Mouse (Mus musculus) urinary bladder, postnatal 36 days (tissue): ENCODE data around the gene Hoxb8.

Source experiments
- DNase-seq, 2 experiments: peaks; one replicate each; pipeline ENCODE4 v3.0.0; 2022; ENCODE audit warnings: low spot score in 2 of 2, mixed read lengths in 1 of 2

The Hoxb8 gene

DNA sequence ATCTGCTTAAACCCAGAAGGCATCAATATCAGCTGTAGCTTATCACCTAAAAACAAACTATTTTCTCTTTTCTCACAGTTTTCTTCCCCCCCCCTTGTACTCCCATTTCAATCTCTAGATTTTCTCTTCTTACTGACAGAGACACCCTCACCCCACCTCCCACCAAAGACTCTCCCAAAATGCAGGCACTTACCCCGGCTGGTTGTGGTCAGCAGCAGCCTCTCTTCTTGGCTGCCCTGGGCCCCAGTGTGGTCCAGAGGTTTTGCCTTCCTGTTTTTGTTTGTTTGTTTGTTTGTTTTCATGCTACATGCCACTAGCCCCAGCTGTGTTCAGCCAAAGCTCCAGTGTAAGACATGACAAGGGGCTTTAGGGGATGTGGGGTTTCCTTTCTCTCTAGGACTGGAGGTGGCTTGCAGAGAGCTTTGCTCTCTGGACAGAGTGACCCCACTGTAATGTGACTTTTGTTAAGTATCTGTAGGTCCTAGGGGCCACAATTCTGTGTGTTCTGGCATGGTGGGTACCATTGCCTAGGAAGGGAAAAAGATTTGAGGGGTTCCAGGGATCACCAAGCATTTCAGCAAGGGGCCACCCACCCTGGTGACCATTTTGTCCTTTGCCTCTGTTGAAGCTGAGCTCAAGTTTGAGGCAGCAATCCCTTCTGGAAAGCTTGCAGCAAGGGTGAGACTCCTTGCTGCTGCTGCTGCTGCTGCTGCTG lies 13.5 kb upstream of the Hoxb8 start:
- no peak for DNase-seq

DNA sequence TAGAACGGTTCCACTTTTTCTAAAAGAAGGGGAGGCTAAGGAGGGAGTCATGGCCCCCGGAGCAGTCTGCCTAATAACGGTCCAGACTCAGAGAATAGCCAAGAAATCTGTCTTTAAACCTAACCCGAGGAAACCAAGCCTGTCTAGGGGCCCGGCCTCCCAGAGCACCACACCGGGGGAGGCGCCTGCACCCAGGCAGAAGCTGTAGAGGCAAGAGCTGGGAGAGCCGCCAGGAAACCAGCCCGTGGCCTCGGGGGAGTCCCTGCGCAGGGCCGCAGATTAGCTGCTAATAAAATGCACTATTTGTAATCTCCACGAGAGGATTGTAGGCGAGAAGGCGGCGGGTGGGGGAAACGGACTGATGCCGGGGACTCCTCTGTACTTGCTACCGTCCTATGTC lies 11.8 kb upstream of the Hoxb8 start:
- DNase-seq, result peak in 1 of 2 experiments; percentile 40

DNA sequence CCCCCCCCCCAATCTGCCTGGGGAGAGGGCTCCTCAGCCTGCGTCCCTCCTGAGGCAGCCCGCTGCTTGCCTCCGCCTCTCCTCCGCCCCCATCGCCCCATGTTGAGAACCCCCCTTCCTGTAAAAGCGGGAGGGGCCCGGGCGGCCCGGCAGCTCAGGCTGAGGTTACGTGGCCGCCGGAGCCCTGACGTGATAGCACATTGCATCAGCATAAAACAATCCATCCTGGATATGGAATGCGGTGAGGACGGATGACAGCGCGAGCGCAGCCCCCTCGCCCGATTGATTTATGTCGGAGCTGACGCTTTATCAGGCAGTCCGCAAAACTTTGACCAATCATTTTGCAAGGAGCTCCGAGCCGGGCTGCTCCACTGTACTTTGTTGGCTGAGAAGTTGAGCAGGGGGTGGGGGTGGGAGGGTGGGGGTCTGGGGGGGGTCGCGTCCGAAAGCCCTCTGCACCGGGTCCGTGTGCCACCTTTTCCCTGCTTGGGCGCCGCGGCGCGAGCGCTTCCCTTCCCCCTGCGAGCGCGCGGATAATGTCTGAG lies 10.6 kb upstream of the Hoxb8 start, which contains the start of gene Hoxb9:
Hoxb9 (plus strand) TSS at position 462 of the 545 bp plus-strand sequence.
- no peak for DNase-seq

DNA sequence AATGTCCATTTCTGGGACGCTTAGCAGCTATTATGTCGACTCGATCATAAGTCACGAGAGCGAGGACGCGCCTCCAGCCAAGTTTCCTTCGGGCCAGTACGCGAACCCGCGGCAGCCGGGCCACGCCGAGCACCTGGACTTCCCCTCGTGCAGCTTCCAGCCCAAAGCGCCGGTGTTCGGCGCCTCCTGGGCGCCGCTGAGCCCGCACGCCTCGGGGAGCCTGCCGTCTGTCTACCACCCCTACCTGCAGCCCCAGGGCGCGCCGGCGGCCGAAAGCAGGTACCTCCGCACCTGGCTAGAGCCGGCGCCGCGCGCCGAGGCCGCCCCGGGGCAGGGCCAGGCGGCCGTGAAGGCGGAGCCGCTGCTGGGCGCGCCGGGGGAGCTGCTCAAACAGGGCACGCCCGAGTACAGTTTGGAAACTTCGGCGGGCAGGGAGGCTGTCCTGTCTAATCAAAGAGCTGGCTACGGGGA lies 10.1 kb upstream of the Hoxb8 start:
- DNase-seq, result peak; percentile 59 to 63

DNA sequence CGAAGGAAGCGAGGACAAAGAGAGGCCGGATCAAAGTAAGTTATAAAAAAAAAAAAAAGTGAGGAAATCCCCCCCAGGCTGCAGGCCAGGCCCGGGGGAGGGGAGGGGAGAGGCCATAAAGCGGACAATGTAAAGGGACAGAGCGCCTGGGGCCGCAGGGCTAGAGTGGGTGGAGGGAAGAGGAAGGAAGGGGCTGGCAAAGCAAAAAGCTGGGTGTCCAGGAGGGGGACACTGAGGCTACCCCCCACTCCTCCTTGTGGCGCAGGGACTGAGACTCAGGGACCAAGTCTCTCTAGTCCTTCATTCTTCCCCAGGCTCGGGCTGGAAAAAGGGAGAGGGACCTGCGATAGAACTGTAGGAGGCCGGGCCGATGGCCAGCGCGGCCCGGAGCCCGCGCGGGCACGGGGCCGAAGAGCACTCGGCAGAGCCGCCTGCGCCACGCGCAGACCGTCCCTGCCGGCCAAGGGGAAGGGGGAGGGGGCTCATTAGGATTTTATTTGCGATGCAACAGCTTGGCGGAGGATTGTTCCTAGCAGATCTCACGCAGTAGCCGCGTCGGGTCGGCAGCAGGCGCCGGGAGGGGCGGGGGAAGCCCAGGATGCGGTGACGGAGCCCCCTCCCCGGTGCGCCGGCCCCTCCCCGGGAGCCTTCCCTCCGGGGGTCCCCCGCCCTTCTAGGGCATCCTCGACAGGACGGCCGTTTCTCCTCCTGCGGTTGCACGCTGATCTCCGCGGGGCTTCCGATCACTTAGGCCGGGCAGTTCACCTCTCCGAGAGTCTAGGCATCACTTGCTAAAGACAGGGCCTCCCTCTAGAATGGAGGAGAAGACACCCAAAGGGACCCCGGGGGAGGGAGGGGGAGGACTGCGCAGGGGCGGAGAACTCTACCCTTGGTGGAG lies 9.4 kb upstream of the Hoxb8 start:
- DNase-seq, result no peak

DNA sequence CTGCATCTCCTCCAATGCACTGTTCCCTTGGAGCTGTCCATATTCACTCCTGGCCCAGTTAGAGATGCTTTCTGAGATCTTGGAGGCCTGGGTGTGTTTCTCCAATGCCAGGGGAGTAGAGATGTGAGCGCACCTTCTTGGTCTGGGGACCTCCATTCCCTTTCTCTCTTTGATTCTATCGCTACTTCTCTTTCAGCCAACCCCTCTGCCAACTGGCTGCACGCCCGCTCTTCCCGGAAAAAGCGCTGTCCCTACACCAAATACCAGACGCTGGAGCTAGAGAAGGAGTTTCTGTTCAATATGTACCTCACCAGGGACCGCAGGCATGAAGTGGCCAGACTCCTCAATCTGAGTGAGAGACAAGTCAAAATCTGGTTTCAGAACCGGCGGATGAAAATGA lies 7.3 kb upstream of the Hoxb8 start:
- no peak for DNase-seq

DNA sequence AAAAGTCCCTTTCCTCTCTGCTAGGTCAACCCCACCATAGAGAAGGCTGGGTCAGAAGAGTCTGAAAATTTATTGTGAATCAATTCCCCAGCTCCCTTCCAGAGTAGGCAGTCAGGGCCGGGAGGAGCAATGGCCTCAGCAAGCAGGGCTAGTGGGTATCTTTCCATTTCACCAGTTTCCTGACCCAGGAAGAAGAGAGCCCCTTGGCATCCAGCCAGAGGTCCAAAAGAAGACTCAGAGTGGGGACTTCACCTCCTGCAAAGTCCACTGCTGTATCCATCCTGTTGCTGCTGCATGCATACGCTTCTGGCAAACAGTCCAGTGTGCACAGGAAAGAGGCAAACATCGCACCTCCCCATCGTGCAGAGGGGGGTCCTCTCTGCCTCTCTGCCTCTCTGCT lies 5.8 kb upstream of the Hoxb8 start:
- DNase-seq, result no peak

DNA sequence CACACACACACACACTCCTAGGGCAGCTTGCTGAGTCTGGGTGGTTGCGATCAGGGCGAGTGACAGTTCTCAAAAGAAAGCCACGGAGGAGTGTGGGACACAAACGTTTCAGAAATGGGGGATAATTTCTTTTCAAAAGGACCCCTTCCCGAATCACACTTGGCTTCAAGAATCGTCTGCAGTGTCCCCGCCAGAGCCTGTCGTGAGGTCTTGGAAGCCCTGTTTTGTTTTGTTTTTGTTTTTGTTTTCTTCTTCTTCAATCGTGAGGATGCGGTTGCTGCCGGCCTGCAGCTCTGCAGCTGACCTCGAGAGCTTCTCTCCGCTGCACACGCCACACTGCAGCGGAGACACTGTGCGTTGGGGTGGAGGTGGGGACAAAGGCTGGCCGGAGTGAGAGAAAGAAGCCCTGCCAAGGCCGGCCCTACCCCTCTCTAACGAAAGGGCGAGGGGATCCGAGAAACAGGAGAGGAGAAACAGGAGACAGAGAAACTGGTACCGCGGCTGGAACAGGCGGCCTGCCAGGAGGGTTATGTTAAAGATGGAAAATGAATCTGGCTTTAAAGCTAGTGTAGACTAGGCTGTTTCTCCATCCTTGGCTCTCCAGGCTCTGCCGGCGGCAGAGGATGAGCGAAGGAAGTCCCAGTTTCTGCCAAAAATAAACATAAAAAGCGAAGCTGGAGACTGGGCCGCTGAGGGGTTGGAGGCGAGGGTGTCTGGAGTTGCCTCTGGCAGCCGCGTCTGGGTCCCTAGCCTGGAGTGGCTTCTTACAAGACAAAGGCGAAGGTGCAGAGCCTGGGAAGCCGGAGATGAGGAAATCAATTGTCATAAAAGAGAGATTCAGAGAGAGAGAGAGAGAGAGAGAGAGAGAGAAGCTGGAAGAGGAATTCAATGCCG lies 4.3 kb upstream of the Hoxb8 start:
- DNase-seq, result no peak

DNA sequence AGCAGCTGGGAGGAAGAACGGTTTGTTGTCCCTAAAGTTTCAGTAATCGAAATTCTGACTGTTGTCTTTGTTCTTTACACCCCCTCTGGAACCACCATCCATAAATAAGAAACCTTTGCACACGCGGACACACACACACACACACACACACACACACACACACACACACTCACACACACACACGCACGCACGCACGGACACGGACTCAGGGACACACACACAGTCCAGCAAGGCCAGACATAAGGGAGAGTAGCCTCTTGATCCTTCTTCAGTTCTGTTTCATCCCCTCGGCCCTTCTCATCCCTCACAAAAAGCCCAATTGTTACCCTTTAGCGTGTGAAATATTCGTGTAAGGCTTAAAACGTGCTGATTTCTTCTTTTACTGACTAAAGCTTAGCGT lies 3.4 kb upstream of the Hoxb8 start:
- no peak for DNase-seq

DNA sequence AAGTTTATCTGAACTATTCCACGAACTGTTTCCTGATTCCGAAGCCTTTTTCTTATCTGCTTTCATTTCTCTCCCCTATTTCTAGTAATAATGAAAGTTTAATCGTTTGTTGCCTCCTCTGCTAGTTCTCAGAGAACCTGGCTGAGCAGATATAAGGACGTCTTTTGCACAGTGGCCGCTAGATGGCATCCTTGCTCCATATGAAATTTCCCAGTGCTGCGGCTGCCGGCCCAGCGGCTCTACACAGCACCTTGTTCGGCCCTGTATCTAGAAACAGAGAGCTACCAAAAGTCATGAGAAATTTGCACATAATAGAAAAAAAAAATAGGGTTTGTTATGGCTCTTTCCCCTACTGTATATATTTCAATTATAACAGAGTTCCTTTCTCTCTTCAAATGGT lies 2.9 kb upstream of the Hoxb8 start:
- DNase-seq, result peak; percentile 80 to 87

DNA sequence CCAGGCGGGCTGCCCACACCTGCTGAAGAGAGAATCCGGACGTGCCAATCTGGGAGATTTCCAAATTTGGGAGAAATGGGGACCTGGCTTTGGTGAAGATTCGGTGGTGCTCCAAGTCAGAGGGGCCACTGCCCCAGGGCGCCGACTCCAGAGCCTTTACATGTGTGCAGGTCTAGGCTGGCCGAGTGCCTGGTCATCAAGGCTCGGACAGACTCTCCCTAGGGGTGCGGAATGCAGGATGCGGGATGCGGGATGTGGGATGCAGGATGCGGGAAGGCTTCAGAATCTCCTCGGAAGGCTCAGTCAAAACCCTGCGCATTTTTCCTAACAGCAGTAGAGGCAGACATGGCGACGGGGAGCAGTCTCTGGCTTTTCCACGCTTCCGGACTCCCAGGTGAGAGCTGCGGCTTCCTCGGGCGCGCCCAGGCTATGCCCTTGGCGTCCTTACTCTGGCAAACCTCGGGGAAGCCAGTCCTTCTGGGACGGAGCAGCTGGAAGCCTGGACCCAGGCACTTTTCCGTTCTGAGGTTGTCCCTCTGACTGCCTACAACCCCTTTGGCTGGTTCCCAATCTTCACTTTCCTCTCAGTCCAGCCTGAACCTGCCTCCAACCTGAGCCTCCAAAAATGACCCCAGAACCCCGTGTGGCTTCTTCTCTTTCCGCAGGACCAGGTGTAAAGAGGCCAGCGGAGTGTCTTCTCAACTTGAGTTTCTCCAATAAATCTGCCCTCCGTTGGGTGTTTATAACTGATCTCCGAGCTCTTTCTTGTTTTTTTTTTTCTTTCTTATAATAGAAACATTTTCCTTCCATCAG lies 2.1 kb upstream of the Hoxb8 start:
- no peak for DNase-seq

DNA sequence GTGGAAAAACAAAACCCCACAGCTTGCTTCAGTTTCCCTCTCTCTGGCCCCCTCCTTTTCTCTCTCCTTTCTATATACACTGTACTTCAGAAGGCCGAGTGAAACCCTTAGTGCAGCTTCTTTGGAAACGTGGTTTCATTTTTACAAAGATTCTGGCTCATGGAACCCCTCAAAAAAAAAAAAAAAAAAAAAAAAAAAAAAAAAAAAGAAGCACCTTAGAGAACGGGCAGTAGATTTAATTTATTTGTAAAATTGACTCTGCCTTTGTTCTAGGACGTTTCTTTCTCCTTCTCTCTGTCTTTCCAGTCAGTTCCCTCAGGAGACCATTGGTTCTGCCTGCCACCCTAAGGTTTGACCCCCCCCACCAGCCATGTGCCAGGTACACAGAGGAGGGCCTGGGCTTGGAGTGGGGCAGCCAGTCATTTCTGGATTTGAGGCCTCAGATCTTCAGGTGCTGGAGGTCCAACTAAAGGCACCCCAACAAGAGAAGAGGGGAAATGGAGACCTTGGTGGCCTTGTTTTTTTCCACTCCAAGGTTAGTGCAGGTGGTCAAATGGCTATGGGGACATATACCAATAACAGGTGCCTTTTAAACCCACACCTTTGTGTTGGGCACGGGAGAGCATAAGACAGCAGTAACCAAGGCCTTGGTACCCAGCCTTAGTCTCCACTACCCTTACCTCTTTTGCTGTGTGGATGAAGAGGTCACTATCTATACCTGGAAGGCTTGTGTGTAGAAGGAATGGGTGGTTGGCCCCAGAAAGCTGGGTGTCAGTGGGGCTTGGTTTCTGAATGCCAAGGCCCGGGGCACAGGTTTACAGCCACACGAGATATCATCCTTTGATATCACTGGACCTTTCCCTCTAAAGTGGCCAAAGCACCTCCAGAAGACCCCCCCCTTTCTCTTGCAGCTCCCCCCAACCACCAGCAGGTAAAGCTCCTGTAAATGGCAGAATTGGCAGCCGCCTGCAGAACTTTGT lies 1.0 kb upstream of the Hoxb8 start:
- no peak for DNase-seq

DNA sequence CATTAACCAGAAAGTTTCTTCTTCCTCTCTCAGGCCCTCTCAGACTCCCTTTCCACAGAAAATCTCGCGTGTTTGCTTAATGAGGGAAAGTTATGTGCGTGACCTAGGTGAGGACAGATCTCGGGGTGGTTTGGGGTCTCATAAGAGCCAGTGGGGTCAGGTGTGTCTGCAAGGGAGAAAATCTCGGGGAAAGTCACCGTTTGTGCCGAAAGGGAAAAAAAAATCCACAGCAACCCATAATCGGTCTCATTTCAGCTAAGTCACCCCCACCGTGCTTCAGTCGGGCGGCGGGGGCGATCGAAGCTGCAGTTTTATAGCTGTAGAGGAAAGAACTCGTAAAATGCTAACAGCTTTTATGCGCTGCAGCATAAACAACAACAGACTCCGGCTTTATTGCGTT lies 309 bp upstream of the Hoxb8 start:
- DNase-seq, result no peak

DNA sequence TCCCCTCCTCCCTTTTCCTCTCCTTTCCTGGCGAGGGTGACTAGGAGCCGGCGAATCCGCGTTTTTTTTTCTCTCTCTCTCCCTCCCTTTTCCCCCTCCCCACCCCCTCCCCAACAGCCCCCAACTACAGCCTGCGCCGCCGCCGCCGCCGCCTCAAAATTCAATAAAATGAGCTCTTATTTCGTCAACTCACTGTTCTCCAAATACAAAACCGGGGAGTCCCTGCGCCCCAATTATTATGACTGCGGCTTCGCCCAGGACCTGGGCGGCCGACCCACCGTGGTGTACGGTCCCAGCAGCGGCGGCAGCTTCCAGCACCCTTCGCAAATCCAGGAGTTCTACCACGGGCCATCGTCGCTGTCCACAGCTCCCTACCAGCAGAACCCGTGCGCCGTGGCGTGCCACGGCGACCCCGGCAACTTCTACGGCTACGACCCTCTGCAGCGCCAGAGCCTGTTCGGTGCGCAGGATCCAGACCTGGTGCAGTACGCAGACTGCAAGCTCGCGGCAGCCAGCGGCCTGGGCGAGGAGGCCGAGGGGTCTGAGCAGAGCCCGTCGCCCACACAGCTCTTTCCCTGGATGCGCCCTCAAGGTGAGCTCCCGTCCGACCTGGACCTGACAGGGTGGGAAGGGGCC lies 1.2 kb downstream of the Hoxb8 start:
- no peak for DNase-seq

DNA sequence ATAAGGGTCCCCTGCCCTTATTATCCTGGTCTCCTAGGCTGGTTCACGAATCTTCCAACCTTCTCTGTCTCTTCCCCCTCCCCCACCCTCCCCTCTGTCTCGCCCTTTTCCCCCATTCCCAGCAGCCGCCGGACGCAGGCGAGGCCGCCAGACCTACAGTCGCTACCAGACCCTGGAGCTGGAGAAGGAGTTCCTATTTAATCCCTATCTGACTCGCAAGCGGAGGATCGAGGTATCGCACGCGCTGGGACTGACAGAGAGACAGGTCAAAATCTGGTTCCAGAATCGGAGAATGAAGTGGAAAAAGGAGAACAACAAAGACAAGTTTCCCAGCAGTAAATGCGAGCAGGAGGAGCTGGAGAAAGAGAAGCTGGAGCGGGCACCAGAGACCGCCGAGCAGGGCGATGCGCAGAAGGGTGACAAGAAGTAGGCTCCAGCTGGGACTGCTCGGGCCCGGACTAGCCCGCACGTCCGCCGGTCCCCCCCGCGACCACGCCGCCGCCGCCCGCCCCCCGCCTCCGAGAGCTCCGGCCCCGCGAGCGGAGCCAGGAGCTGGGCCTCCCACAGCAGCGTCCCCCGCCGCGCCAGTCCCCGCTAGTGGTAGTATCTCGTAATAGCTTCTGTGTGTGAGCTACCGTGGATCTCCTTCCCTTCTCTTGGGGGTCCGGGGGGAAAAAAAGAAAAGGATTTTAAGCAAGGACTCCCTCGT lies 2.5 kb downstream of the Hoxb8 start:
- DNase-seq, result no peak

DNA sequence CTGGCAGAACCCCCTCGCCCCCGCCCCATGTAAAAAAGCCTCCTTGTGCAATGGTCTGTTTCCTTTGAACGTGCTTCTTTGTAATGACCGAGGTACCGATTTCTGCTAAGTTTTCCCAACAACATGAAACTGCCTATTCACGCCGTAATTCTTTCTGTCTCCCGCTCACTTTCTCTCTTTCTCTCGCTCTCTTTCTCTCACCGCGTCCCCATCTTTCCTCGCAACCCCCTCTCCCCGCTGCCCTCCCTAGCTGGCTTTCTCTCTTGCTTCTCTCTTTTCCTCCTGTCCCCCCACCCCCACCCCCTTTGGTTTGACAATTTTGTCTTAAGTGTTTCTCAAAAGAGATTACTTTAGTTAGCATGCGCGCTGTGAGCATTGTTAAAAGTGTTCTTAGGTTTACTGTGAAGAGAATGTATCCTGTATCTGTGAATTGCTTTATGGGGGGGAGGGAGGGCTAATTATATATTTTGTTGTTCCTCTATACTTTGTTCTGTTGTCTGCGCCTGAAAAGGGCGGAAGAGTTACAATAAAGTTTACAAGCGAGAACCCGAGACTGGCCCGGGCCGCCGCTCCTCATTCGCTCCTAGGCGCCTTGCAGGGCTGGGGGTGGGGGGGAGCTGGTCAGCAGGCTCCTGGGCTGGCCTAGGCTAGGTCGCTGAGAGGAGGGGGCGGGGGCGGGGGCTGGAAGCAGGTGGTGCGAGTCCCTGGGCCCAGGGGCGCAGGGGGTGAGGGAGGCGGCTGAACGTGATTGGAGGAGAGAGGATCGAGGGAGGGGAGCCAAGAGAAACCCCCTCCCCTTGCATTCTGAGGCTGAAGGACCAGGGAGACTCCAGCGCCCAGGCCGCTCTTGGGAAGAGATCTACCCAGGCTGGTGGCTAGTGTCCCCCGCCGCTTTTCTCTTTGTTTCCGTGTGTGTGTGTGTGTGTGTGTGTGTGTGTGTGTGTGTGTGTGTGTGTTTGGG lies 3.3 kb downstream of the Hoxb8 start:
- DNase-seq, result no peak
